Mouse (Mus musculus) naive thymus-derived CD4-positive, alpha-beta T cell, adult 2 months (primary cell): Measurements from ENCODE around the gene Gm45808.

Experiments used
- DNase-seq: peaks from one replicate; pipeline ENCODE4 v3.0.0-alpha.2; 2011; ENCODE audit warnings: low read depth

The Gm45808 gene

GRCm38 (mm10) chr7:45447325-45447990, 39.2 kb downstream of the Gm45808 start:
- DNase-seq: peak; percentile 72

GRCm38 (mm10) chr7:45446589-45446988, 40.0 kb downstream of the Gm45808 start:
- DNase-seq: no peak

- no peak for DNase-seq
Measured at GRCm38 (mm10) chr7:45443526-45444420, 42.8 kb downstream of the Gm45808 start.

- no peak for DNase-seq
Measured at GRCm38 (mm10) chr7:45437521-45438276, 48.9 kb downstream of the Gm45808 start, which contains the start of gene Ruvbl2. TSS of gene Ruvbl2 (minus strand) at chr7:45438096.

- no peak for DNase-seq
Measured at GRCm38 (mm10) chr7:45437046-45437445, 49.6 kb downstream of the Gm45808 start.

- no peak for DNase-seq
Measured at GRCm38 (mm10) chr7:45436444-45436843, 50.2 kb downstream of the Gm45808 start.

- peak; percentile 40 for DNase-seq
Measured at GRCm38 (mm10) chr7:45435038-45435437, 51.6 kb downstream of the Gm45808 start.

- peak; percentile 100 for DNase-seq
Measured at GRCm38 (mm10) chr7:45434203-45435015, 52.2 kb downstream of the Gm45808 start, which contains the start of gene Gys1. TSS of gene Gys1 (plus strand) at chr7:45434844.

- DNase-seq: no peak
Measured at GRCm38 (mm10) chr7:45433835-45434202, 52.8 kb downstream of the Gm45808 start.

GRCm38 (mm10) chr7:45426556-45426955, 60.1 kb downstream of the Gm45808 start:
- DNase-seq: no peak

GRCm38 (mm10) chr7:45421194-45421593, 65.4 kb downstream of the Gm45808 start:
- no peak for DNase-seq

- DNase-seq: no peak
Measured at GRCm38 (mm10) chr7:45420615-45420919, 66.0 kb downstream of the Gm45808 start, which contains the start of gene Lhb. TSS of gene Lhb (plus strand) at chr7:45420820.

- no peak for DNase-seq
Measured at GRCm38 (mm10) chr7:45419859-45420614, 66.6 kb downstream of the Gm45808 start.

- no peak for DNase-seq
Measured at GRCm38 (mm10) chr7:45417962-45418492, 68.6 kb downstream of the Gm45808 start.
